Mouse (Mus musculus): ENCODE measurements around the gene 4930442H23Rik.
"Not testable (repeated sequence)": the region's sequence is repeated elsewhere in the genome, so short reads cannot be mapped to it uniquely, and the experiment has no call there.

Gene 4930442H23Rik

DNA sequence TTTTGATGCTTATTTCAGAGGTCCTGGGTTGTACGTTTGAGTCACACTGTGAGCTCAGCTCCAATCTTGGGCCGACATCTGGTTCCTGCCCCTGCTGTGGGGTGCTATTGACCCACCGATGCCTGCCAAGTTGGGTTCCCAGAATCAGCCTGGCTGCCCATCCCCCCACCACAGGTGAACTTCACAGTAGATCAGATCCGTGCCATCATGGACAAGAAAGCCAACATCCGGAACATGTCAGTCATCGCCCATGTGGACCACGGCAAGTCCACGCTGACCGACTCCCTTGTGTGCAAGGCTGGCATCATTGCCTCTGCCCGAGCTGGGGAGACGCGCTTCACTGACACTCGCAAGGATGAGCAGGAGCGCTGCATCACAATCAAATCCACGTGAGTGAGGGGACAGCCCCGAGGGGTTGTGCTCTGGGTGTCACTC, 6.1 kb downstream of the 4930442H23Rik start:
- no peak for TF ChIP-seq CTCF (conservative IDR thresholded peaks at IDR 0.05; ENCODE audit: low read length)
- TF ChIP-seq NANOG (IDR thresholded peaks at IDR 0.05; ENCODE audit: borderline replicate concordance, low read length), result no peak
- TF ChIP-seq POU5F1 (IDR thresholded peaks at IDR 0.05; ENCODE audit: borderline replicate concordance, low read length), result no peak
- H3K27me3 ChIP-seq (ENCODE audit: insufficient read depth, low read length), result no peaks in the 10 kb centered on the region
- H3K4me3 ChIP-seq (replicated peaks; ENCODE audit: low read length), result peak overlapping the region; percentile 99
- no peaks in the 10 kb centered on the region for H3K9me3 ChIP-seq (ENCODE audit: low read length)
- peaks cover 59% of the 10 kb centered on the region for H3K36me3 ChIP-seq (ENCODE audit: insufficient read depth, low read length)
- peaks cover 77% of the 10 kb centered on the region for H3K4me1 ChIP-seq (replicated peaks; ENCODE audit: low read depth, low read length)

GRCm38 (mm10) chr10:81176466-81177271, 7.0 kb downstream of the 4930442H23Rik start, which contains the start of gene Eef2:
Eef2 (plus strand) TSS chr10:81176631.
- no peaks in the 10 kb centered on the region for H3K27me3 ChIP-seq (ENCODE audit: insufficient read depth, low read length)
- TF ChIP-seq CTCF (conservative IDR thresholded peaks at IDR 0.05; ENCODE audit: low read length) (no peak), NANOG (IDR thresholded peaks at IDR 0.05; ENCODE audit: borderline replicate concordance, low read length) (no peak), POU5F1 (IDR thresholded peaks at IDR 0.05; ENCODE audit: borderline replicate concordance, low read length) (no peak)
- no peaks in the 10 kb centered on the region for H3K9me3 ChIP-seq (ENCODE audit: low read length)
- H3K4me1 ChIP-seq (replicated peaks; ENCODE audit: low read depth, low read length), result peaks cover 73% of the 10 kb centered on the region
- peak within 1 kb of the TSS; percentile 99 for H3K4me3 ChIP-seq (replicated peaks; ENCODE audit: low read length)
- peaks cover 51% of the 10 kb centered on the region for H3K36me3 ChIP-seq (ENCODE audit: insufficient read depth, low read length)

DNA sequence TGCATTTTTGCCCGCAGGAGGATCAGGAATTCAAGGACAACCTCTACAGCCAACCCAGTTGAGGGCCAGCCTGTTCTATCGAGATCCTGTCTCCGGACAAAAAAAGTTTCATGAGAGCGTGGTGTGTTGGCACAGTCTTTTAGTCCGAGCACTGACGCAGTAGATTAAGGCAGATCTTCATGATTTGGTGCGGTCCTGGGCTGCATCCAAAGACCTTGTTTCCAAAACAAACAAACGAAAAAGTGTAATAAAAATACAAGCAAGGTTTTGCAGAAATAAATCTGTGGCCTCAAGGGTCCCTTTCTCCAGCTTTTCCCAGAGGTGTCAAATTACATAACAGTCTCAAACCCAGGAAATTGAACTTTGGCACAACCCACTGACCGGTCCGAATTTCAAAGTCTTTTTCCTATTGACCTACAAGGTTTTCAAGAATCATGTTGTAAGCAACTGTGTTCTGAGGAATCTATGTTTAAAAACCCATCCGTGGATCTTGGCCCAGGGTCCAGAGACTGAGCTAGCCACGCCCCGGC, 7.6 kb downstream of the 4930442H23Rik start:
- TF ChIP-seq POU5F1 (IDR thresholded peaks at IDR 0.05; ENCODE audit: borderline replicate concordance, low read length) (no peak), CTCF (conservative IDR thresholded peaks at IDR 0.05; ENCODE audit: low read length) (no peak), NANOG (IDR thresholded peaks at IDR 0.05; ENCODE audit: borderline replicate concordance, low read length) (no peak)
- Histone ChIP-seq H3K4me1 (replicated peaks; ENCODE audit: low read depth, low read length) (peaks cover 67% of the 10 kb centered on the region), H3K9me3 (ENCODE audit: low read length) (no peaks in the 10 kb centered on the region), H3K36me3 (ENCODE audit: insufficient read depth, low read length) (peaks cover 44% of the 10 kb centered on the region), H3K27me3 (ENCODE audit: insufficient read depth, low read length) (no peaks in the 10 kb centered on the region), H3K4me3 (replicated peaks; ENCODE audit: low read length) (peak overlapping the region; percentile 99)

GRCm38 (mm10) chr10:81175345-81175701, 8.3 kb downstream of the 4930442H23Rik start:
- peak overlapping the region; percentile 99 for H3K4me3 ChIP-seq (replicated peaks; ENCODE audit: low read length)
- H3K9me3 ChIP-seq (ENCODE audit: low read length), result not testable (repeated sequence)

DNA sequence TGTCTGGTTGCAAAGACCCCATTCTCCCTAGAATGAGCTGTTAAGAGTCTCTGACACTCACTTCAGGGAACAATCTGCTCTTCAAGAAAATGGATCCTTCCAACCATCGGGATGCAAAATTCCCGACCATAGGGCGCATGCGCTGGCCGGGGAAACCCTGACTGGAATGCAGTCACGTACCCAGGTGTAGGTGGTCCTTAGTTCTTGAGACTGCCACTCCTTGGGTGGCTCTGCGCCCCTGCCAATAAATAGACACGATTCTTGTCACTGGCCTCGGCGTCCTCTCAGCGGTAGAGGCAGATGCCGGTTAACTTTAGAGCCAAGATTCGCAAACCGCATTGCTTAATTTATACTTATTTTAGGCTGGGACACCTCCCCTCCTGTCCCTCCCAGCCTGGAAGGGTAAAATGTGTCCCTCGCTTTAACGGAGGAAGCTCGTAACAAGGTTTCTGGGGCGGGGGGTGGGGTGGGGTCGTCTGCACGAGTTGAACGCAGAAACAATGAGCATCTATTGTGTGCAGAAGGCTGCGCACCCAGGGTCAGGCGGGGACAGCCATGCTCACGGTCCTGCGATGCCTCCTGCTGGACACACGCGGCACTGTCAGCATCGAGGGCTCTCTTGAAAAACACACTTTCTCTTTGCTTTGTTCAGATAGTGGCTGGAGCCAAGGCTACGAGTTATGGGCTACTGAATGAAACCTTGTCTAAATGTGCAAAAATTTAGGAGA, 8.9 kb downstream of the 4930442H23Rik start:
- Histone ChIP-seq H3K4me3 (replicated peaks; ENCODE audit: low read length) (peak overlapping the region; percentile 99), H3K4me1 (replicated peaks; ENCODE audit: low read depth, low read length) (peaks cover 56% of the 10 kb centered on the region), H3K27me3 (ENCODE audit: insufficient read depth, low read length) (no peaks in the 10 kb centered on the region), H3K36me3 (ENCODE audit: insufficient read depth, low read length) (peaks cover 32% of the 10 kb centered on the region), H3K9me3 (ENCODE audit: low read length) (no peaks in the 10 kb centered on the region)
- TF ChIP-seq POU5F1 (IDR thresholded peaks at IDR 0.05; ENCODE audit: borderline replicate concordance, low read length), result no peak
- peak; percentile 85 for TF ChIP-seq CTCF (conservative IDR thresholded peaks at IDR 0.05; ENCODE audit: low read length)

More at GRCm38 (mm10) chr10:81175345-81175701, 8.3 kb downstream of the 4930442H23Rik start:
- Histone ChIP-seq H3K36me3 (ENCODE audit: insufficient read depth, low read length) (peaks cover 37% of the 10 kb centered on the region), H3K4me1 (replicated peaks; ENCODE audit: low read depth, low read length) (peaks cover 61% of the 10 kb centered on the region)
- not testable (repeated sequence) for H3K27me3 ChIP-seq (ENCODE audit: insufficient read depth, low read length)

DNA sequence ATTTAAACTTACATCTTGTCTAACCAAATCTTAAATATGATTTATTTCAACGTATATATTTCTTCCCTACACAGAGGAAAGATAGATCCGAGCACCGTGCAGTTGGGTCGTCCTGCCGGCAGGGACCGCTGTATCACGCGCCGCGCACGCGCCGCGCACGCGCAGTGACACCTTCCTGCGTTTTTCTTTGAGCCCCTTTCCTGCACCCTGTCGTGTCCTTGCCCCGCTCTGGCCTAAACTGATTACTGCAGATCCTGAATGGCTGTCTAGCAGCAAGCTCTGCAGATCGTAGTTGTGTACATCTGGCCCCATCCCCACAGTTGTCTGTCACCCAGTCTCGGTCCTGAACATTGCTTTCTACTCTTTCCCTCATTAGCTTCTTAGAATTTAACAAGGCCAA, 10.5 kb downstream of the 4930442H23Rik start:
- no peaks in the 10 kb centered on the region for H3K9me3 ChIP-seq (ENCODE audit: low read length)
- no peaks in the 10 kb centered on the region for H3K27me3 ChIP-seq (ENCODE audit: insufficient read depth, low read length)
- H3K4me1 ChIP-seq (replicated peaks; ENCODE audit: low read depth, low read length), result peaks cover 49% of the 10 kb centered on the region
- H3K36me3 ChIP-seq (ENCODE audit: insufficient read depth, low read length), result peaks cover 15% of the 10 kb centered on the region
- TF ChIP-seq CTCF (conservative IDR thresholded peaks at IDR 0.05; ENCODE audit: low read length) (peak; percentile 44), POU5F1 (IDR thresholded peaks at IDR 0.05; ENCODE audit: borderline replicate concordance, low read length) (no peak)
- peak overlapping the region; percentile 99 for H3K4me3 ChIP-seq (replicated peaks; ENCODE audit: low read length)

- H3K4me1 ChIP-seq (replicated peaks; ENCODE audit: low read depth, low read length), result peaks cover 59% of the 10 kb centered on the region
- not testable (repeated sequence) for H3K9me3 ChIP-seq (ENCODE audit: low read length)
Observed at GRCm38 (mm10) chr10:81169411-81169900, 14.2 kb downstream of the 4930442H23Rik start.

DNA sequence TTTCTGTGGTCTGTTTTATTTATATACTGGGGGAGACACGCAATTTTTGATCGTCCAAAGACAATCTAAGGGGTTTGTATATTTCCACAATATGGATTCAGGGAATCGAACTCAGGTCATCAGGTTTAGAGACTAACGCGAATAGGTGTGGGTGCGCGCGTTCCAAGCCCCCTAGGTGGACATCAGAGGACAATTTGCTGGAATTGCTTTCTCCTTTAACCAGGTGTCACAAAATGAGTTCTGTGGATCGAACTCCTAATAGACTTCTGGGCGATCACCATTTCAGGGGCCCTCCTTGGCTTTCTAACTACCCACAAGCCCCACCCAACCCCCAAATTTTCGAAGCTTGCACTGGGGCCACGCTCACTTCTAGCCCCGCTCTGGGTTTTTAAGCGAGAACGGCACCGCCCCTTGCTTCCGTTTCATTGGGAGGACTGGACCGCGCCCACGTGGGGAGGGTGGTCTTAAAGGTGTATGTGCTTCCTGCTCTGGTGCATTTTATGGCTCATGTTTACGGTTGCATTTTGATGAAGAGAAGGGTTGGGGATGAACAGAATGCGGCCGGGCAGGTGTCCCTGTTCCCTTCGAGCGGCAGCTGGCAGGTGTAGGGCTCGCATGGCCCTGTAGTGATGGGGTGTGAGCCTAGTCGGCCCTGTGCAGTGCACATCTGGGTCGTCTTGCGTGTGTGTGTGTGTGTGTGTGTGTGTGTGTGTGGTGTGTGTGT, 15.0 kb downstream of the 4930442H23Rik start:
- peaks cover 24% of the 10 kb centered on the region for H3K36me3 ChIP-seq (ENCODE audit: insufficient read depth, low read length)
- H3K4me3 ChIP-seq (replicated peaks; ENCODE audit: low read length), result peak overlapping the region; percentile 87
- H3K4me1 ChIP-seq (replicated peaks; ENCODE audit: low read depth, low read length), result peaks cover 59% of the 10 kb centered on the region
- no peaks in the 10 kb centered on the region for H3K27me3 ChIP-seq (ENCODE audit: insufficient read depth, low read length)
- TF ChIP-seq POU5F1 (IDR thresholded peaks at IDR 0.05; ENCODE audit: borderline replicate concordance, low read length) (no peak), NANOG (IDR thresholded peaks at IDR 0.05; ENCODE audit: borderline replicate concordance, low read length) (no peak), CTCF (conservative IDR thresholded peaks at IDR 0.05; ENCODE audit: low read length) (no peak)
- no peaks in the 10 kb centered on the region for H3K9me3 ChIP-seq (ENCODE audit: low read length)

More at GRCm38 (mm10) chr10:81169411-81169900, 14.2 kb downstream of the 4930442H23Rik start:
- Histone ChIP-seq H3K4me3 (replicated peaks; ENCODE audit: low read length) (peak overlapping the region; percentile 57), H3K36me3 (ENCODE audit: insufficient read depth, low read length) (peaks cover 17% of the 10 kb centered on the region)
- not testable (repeated sequence) for H3K27me3 ChIP-seq (ENCODE audit: insufficient read depth, low read length)
